Mouse (Mus musculus) heart, embryonic 10.5 days (tissue): ENCODE measurements around the gene Mmp11. TPM values are rescaled to one million over a fixed set of nuclear protein-coding genes. Genes with fewer than 3 reads are reported as not detected.

Source experiments
- DNase-seq: peaks from one replicate; pipeline ENCODE4 v3.0.0-alpha.2; 2017; ENCODE audit warnings: low spot score
- H3K27ac ChIP-seq: fragments of 300-500 bp; sonication (generic); 2 replicates; pipeline ENCODE4 v1.5.1; 2016; ENCODE audit warnings: mild to moderate bottlenecking
- H3K27me3 ChIP-seq: fragments of 300-500 bp; sonication (generic); 2 replicates; pipeline ENCODE4 v1.6.1; 2016; ENCODE audit warnings: mild to moderate bottlenecking; ENCODE audit not compliant: poor library complexity, insufficient read depth, severe bottlenecking
- H3K36me3 ChIP-seq: fragments of 300-500 bp; sonication (generic); 2 replicates; pipeline ENCODE4 v1.6.1; 2016; ENCODE audit warnings: mild to moderate bottlenecking, moderate library complexity
- H3K4me1 ChIP-seq: fragments of 300-500 bp; sonication (generic); 2 replicates; pipeline ENCODE4 v1.6.1; 2016; ENCODE audit warnings: mild to moderate bottlenecking
- H3K4me3 ChIP-seq: fragments of 300-500 bp; sonication (generic); 2 replicates; pipeline ENCODE4 v1.5.1; 2016; ENCODE audit warnings: mild to moderate bottlenecking, moderate library complexity
- H3K9me3 ChIP-seq: fragments of 300-500 bp; sonication (generic); 2 replicates; pipeline ENCODE4 v1.6.1; 2016; ENCODE audit warnings: mild to moderate bottlenecking, moderate library complexity
- WGBS: fragments of 180-500 bp; shearing (Covaris S2); methylation state at CpG from one replicate; pipeline ENCODE4 v1.1.7; 2016; 5-methylcytosine and 5-hydroxymethylcytosine counted together
- polyA plus RNA-seq: library from polyadenylated mRNA; unstranded; fragments of >200 nt; fragmentation: Nextera tagmentation; extraction: Ambion mirVana; gene quantifications from 2 replicates; pipeline ENCODE4 v1.2.1, GENCODE M21; 2016

Mmp11 gene
- polyA plus RNA-seq, 1 experiment from 2014 or later: 39.0 TPM

DNA sequence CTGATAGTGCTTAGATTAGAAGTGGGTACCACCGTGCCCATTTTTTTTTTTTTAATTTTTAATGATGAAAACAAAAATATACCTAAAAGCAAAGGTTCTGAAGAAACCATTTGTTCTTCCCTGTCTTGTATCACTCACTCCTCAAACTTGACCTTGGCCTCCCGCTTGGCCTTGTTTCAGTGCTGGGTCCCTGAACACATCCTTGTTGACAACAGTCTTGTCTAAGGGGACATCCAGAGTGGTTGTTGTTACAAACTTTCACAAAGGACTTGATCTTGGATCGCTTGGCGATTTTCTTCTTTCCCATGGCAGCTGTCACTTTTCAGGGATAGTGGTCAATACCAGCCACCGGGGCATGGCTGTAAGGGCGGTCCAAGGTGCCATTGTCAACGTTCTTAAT, 8.9 kb upstream of the Mmp11 start:
- Histone ChIP-seq H3K27ac (no peak overlapping the region), H3K4me1 (0 out of 2 replicates have a peak, but pooled peaks cover 6% of the 10 kb centered on the region), H3K4me3 (no peak overlapping the region), H3K9me3 (no peaks in the 10 kb centered on the region), H3K36me3 (no peaks in the 10 kb centered on the region), H3K27me3 (peaks cover 14% of the 10 kb centered on the region)
- no peak for DNase-seq
- WGBS: 88% methylated on average over 7 of the region's 7 CpGs

DNA sequence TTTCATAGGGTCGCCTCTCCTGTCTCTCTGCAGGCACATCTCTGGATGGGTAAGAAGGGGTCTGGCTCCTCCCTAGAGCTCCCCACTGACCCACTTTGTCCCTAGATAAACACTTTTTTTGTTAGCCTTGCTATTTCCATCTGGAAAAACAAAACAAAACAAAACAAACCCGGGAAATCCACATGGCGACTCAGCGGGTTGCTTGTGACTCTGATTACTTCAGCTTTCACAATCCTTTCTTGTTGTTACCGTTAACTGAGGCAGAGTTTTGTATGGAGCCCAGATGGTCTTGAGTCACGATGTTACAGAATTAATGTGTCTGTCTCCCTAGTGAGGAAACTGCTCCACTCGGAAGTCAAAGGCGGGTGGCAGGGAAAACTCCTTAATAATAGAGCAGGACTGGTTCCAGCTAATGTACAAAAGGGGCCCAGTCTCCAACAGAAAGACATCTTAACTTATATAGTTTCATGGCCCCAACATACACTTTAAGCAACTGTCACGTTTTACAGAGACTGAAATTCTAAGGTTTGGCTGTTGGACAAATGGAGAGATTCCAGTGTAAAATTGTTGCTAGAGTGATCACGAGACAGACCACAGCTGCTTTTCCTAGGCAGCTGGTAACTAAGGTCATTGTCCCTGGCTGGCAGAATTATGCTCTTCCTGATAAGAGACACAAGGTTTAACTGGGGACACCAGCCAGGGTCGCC, 7.9 kb upstream of the Mmp11 start:
- no peak for DNase-seq
- peaks cover 16% of the 10 kb centered on the region; the same call in 1 of the 2 replicates for H3K4me1 ChIP-seq
- H3K9me3 ChIP-seq: no peaks in the 10 kb centered on the region
- WGBS: 34% methylated on average over 11 of the region's 11 CpGs
- no peak overlapping the region for H3K27ac ChIP-seq
- H3K27me3 ChIP-seq: peaks cover 4% of the 10 kb centered on the region
- H3K36me3 ChIP-seq: no peaks in the 10 kb centered on the region
- no peak overlapping the region for H3K4me3 ChIP-seq

DNA sequence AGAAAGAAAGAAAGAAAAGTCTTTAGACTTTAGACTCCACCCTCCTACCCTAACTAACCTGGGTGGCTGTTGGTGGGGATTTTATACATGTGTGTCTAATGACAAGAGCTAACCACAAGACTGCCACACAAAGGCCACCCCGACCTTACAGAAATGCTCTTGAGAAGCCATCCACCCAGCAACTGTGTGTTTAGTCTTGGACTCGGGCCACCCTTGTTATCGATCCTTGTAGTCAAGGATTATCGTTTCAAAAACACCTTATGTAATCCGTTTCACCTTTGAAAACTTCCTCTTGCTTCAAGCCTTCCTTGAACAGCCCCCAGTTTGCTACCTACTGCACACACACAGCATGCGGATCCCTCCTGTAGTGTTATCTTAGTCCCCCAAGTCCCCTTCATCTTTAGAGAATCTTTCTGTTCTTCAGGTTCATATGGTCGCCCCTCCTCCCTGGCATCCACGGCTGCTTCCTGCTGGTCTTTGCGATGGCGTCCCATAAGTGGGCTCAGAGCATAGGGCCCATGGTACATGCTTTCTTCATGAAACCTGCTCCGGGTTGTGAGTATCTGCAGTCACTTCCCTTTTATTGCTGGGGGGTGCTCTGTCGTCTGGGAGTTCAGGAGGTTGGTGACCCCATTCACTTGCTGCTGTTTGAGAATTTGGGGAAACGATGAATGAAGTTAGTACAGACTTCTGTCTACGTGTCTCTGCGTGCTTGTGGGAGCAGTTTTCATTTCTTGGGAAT, 6.6 kb upstream of the Mmp11 start, which contains the start of gene Vpreb3:
TSS of gene Vpreb3 (plus strand) at position 322 of the 742 bp plus-strand sequence.
- Histone ChIP-seq H3K36me3 (0 out of 2 replicates have a peak, but pooled peaks cover 2% of the 10 kb centered on the region), H3K4me3 (no peak within 1 kb of the TSS), H3K9me3 (no peaks in the 10 kb centered on the region), H3K27ac (no peak within 1 kb of the TSS), H3K27me3 (peaks cover under 1% of the 10 kb centered on the region; the same call in 1 of the 2 replicates), H3K4me1 (peaks cover 21% of the 10 kb centered on the region)
- WGBS: 76% methylated on average over 15 of the region's 15 CpGs
- no peak for DNase-seq

DNA sequence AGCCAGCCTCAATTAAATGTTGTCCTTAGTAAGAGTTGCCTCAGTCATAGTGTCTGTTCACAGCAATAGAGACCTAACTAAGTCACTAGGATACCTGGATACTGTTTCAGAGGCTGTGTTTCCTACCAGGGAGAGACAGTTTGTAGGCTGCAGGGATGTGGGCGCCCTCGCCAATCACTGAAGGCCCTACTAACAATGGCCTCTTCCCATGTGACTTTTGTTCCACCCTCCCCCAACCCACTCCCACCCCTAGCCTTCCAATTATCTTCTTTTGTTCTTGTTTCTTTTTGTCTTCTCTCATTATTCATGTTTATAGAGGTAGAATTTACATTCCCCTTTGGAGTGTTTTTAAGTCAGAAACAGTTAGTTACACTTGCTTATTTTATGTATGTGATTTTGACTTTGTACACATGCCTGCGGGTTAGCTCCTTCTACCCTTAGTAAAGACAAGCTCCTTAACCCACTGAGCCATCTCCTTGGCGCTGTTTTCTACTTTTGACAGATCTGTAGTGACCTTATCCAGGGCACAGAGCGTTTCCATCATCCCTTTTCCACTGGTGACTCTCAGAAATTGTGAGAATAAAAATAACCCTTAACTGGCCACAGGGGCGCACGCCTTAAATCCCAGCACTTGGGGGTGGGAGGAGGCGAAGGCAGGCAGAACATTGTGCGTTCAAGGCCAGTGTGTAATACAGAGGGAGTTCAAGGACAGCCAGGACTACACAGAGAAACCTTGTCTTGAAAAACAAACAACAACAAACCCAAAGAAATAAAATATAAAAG, 4.9 kb upstream of the Mmp11 start:
- H3K27me3 ChIP-seq: peaks cover 17% of the 10 kb centered on the region
- H3K4me1 ChIP-seq: peaks cover 35% of the 10 kb centered on the region
- no peak for DNase-seq
- 0 out of 2 replicates have a peak, but pooled peaks cover 2% of the 10 kb centered on the region for H3K36me3 ChIP-seq
- H3K27ac ChIP-seq: no peak overlapping the region
- 78% methylated on average over 9 of the region's 9 CpGs for WGBS
- no peaks in the 10 kb centered on the region for H3K9me3 ChIP-seq
- H3K4me3 ChIP-seq: no peak overlapping the region

DNA sequence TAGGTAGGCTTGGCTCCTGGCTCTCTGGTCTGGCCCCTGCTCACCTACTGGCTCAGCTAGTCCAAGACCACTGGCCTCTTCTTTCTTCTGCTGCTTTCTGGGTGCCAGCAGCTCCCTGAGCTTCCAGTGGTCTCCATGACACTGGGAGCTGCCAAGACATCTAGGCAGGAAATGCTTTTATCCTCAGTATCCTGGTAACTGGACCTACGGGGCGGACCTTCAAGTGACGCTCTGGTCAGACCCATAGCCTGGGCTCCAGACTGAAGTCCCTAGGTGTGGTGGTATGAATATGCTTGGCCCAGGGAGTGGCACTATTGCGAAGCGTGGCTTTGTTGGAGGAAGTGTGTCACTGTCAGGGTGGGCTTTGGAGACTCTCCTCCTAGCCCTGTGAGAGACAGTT, 4.2 kb upstream of the Mmp11 start, which contains the start of gene Gm867:
TSS of gene Gm867 (minus strand) at position 153 of the 400 bp plus-strand sequence.
- Histone ChIP-seq H3K4me3 (no peak within 1 kb of the TSS; the same call in 1 of the 2 replicates), H3K9me3 (no peaks in the 10 kb centered on the region), H3K27ac (peak within 1 kb of the TSS; percentile 52; the same call in 1 of the 2 replicates), H3K4me1 (peaks cover 42% of the 10 kb centered on the region), H3K36me3 (0 out of 2 replicates have a peak, but pooled peaks cover 2% of the 10 kb centered on the region), H3K27me3 (peaks cover 22% of the 10 kb centered on the region)
- 73% methylated on average over 5 of the region's 5 CpGs for WGBS
- DNase-seq: no peak

DNA sequence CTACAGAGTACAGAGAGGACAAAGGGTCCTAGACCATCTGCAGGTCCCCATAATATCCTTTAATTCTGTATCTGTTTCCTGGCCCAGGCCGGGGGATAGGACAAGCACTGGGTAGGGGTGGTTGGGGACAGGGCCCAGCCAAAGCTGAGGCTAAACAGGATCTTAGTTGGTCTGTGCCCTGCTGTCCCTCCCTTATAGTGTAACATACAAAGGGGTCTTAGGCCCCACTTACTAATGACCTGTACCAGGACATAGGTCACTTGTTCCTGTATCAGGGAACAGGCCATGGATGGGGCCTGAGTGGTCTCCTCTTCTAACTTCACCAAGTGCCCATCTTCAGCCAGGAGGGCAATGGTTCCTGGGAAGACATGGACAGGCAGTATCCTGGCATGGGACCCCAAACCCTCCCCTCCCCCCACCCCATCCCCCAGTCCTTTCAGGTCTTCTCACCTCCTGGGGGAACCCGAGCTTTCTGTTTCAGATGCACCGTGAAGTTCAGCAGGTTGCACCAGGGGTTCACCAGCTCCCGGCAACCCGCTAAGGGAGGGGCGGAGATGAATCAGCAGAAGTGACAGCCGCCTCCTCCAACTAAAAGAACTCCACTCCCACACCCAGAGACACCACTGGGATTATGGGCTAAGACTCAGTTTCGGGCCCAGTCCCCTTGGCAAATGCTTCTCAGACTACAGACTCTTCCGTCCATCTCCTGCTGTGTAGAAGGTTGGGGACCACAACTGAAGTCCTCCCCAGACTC, 3.4 kb upstream of the Mmp11 start:
- DNase-seq: peak; percentile 82
- H3K27ac ChIP-seq: peak overlapping the region; percentile 52; the same call in 1 of the 2 replicates
- 33% methylated on average over 9 of the region's 9 CpGs for WGBS
- H3K9me3 ChIP-seq: no peaks in the 10 kb centered on the region
- H3K27me3 ChIP-seq: peaks cover 28% of the 10 kb centered on the region
- 0 out of 2 replicates have a peak, but pooled peaks cover 2% of the 10 kb centered on the region for H3K36me3 ChIP-seq
- H3K4me1 ChIP-seq: peaks cover 48% of the 10 kb centered on the region
- H3K4me3 ChIP-seq: no peak overlapping the region; the same call in 1 of the 2 replicates

DNA sequence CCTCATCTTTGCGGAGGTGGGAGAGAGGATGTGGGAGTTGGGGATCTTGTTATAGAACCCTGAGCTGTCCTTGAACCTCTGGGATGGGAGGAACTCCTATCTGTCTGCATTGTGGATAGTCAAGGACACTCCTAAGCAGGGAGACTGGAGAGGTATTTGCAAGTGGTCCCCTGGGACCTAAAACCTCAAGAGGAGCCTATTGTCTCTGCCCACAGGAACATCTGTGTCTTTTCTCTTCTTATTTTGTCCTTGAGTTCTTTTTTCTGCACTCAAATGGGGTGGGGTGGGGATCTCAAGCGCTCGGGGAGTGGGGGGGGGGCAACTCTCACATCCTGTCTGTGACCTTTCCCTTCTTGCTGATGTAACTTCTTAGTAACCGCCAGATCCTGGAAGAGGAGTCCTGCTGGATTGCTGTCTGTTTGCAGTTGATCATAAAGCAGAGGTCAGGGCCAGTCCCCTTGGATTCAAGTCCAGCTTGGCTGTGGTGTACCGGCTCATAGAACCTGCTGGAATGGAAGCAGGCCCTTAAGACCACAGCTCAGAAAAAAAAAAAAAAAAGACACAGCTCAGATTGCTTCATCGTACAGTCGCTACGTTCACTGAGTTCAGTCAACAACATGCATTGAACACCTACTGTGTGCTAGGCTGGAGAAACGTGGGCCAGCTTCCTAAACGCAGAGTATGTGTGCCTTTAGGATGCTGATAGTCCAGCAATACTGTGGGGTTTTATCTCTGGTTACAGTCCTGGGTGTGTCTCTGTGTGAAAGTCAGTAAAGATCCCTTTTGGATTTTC, 1.8 kb upstream of the Mmp11 start:
- DNase-seq: no peak
- H3K27me3 ChIP-seq: peaks cover 42% of the 10 kb centered on the region
- H3K36me3 ChIP-seq: 0 out of 2 replicates have a peak, but pooled peaks cover 2% of the 10 kb centered on the region
- no peaks in the 10 kb centered on the region for H3K9me3 ChIP-seq
- 48% methylated on average over 10 of the region's 10 CpGs for WGBS
- H3K27ac ChIP-seq: 0 out of 2 replicates have a peak overlapping the region, but pooled peaks have one; percentile 64
- H3K4me3 ChIP-seq: peak overlapping the region; percentile 85
- H3K4me1 ChIP-seq: peaks cover 52% of the 10 kb centered on the region

DNA sequence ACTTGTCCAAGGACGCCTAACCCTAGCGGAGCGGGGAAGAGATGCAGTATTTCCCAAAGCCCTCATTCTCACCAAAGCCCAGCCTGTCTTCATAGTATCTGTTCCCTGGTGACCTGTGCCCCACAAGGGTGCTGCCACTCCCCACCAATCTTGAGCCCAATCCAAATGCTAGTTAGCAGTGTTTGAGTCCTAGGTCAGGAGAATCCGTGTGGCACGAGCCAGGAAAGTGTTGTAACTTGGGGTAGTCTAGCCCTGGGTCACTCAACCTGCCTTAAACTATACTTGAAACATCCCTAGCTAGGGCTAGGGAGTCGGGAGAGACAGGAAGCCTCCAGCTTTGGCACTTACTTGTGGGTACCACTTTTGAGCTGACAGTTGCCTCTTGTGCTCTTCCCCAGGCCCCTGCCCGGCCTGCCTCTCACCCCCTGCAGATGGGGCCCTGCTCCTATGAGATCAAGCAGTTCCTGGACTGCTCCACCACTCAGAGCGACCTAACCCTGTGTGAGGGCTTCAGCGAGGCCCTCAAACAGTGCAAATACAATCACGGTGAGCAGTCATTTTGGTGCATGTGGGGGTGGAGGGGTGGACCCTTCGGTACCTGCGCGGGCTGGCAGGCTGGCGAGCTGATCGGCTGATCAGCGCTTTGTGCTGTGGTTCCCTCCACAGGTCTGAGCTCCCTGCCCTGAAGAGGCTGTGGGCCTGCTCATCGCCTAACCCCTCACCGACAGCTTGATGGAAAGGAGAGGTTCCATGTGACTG, 792 bp upstream of the Mmp11 start:
- H3K27ac ChIP-seq: peak overlapping the region; percentile 64; the same call in 1 of the 2 replicates
- WGBS: 32% methylated on average over 18 of the region's 18 CpGs
- H3K9me3 ChIP-seq: no peaks in the 10 kb centered on the region
- 0 out of 2 replicates have a peak, but pooled peaks cover 2% of the 10 kb centered on the region for H3K36me3 ChIP-seq
- no peak for DNase-seq
- H3K27me3 ChIP-seq: peaks cover 47% of the 10 kb centered on the region
- peaks cover 62% of the 10 kb centered on the region for H3K4me1 ChIP-seq
- peak overlapping the region; percentile 85 for H3K4me3 ChIP-seq

DNA sequence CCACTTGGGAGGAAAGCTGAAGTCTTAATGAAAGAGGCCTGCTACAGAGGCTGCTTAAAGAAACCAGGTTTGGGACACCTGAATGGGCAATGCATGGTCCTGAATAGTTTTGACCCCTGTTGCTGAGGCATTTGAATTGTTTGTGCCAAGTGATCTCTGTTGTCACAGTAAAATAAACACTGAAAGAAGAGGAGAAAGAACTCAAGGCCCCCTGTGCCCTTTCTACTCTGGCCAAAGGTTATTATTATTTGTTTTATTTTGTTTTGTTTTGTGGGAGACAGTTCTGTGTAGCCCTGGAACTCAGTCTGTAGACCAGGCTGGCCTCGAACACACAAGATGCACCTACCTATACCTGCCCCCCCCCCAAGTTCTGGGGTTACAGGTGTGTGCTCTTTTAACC, 1.3 kb downstream of the Mmp11 start:
- no peak for DNase-seq
- WGBS: 68% methylated on average over 1 of the region's 1 CpGs
- H3K4me3 ChIP-seq: peak overlapping the region; percentile 85
- peak overlapping the region; percentile 94; the same call in 1 of the 2 replicates for H3K27ac ChIP-seq
- peaks cover 68% of the 10 kb centered on the region for H3K27me3 ChIP-seq
- H3K9me3 ChIP-seq: no peaks in the 10 kb centered on the region
- peaks cover 67% of the 10 kb centered on the region for H3K4me1 ChIP-seq
- H3K36me3 ChIP-seq: 0 out of 2 replicates have a peak, but pooled peaks cover 2% of the 10 kb centered on the region

DNA sequence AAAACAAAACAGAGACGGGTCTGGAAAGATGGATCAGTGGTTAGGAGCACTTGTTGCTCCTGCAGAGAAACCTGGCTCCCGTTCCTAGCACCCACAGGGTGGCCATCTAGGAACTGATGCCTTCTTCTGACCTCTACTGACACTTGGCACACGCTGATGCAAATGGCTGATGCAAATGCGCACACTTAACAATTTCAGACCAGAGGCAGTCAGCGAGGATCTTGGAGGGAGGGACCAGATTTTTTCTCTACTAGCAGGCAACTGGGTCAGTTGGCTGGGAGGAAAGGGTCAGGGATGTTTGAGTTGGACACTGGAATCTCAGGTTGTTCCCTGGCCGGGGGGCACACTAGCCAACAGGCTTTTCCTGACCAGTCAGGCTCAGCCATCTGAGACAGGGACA, 3.4 kb downstream of the Mmp11 start, which contains the start of gene Chchd10:
TSS of gene Chchd10 (plus strand) at position 240 of the 400 bp plus-strand sequence.
- Histone ChIP-seq H3K27me3 (peaks cover 88% of the 10 kb centered on the region), H3K4me3 (peak within 1 kb of the TSS; percentile 74), H3K9me3 (no peaks in the 10 kb centered on the region), H3K4me1 (peaks cover 54% of the 10 kb centered on the region), H3K36me3 (peaks cover 2% of the 10 kb centered on the region; the same call in 1 of the 2 replicates), H3K27ac (peak within 1 kb of the TSS; percentile 94)
- 35% methylated on average over 6 of the region's 6 CpGs for WGBS
- DNase-seq: no peak
